Mouse (Mus musculus) forebrain, embryonic 14.5 days (tissue): Measurements from ENCODE around the gene Cd59a. TPM values are rescaled to one million over a fixed set of nuclear protein-coding genes. Genes with fewer than 3 reads are reported as not detected.
"Not testable (repeated sequence)": the region's sequence is repeated elsewhere in the genome, so short reads cannot be mapped to it uniquely, and the experiment has no call there.

Source experiments
- ATAC-seq: fragments of 200-750 bp; cut with Nextera tagmentation; 2 replicates; pipeline ENCODE4 v1.8.0; 2017; ENCODE audit warnings: mild to moderate bottlenecking, moderate library complexity
- DNase-seq: peaks from one replicate; pipeline ENCODE4 v3.0.0-alpha.2; 2015; ENCODE audit warnings: low spot score
- H3K27ac ChIP-seq: fragments of 300-500 bp; sonication (generic); 2 replicates; pipeline ENCODE4 v1.5.1; 2014; ENCODE audit warnings: low read depth, mild to moderate bottlenecking, control low read depth, low read length, moderate library complexity
- H3K27me3 ChIP-seq: fragments of 300-500 bp; sonication (generic); replicated peaks from 2 replicates; pipeline ENCODE4 v1.6.1; 2014; ENCODE audit warnings: low read length, control low read depth, mixed read lengths; ENCODE audit not compliant: control insufficient read depth, insufficient read depth
- H3K36me3 ChIP-seq: fragments of 300-500 bp; sonication (generic); 2 replicates; pipeline ENCODE4 v1.6.1; 2014; ENCODE audit warnings: low read length, control low read depth; ENCODE audit not compliant: control insufficient read depth, insufficient read depth
- H3K4me1 ChIP-seq: fragments of 300-500 bp; sonication (generic); 2 replicates; pipeline ENCODE4 v1.6.1; 2014; ENCODE audit warnings: antibody characterized with exemption, low read length, control low read depth; ENCODE audit not compliant: control insufficient read depth, insufficient read depth
- H3K4me2 ChIP-seq: fragments of 300-500 bp; sonication (generic); 2 replicates; pipeline ENCODE4 v1.6.1; 2014; ENCODE audit warnings: mild to moderate bottlenecking, control low read depth, low read length
- H3K4me3 ChIP-seq: fragments of 300-500 bp; sonication (generic); 2 replicates; pipeline ENCODE4 v1.5.1; 2014; ENCODE audit warnings: low read depth, low read length, control low read depth
- H3K9ac ChIP-seq: fragments of 300-500 bp; sonication (generic); 2 replicates; pipeline ENCODE4 v1.6.1; 2014; ENCODE audit warnings: mild to moderate bottlenecking, low read length, control low read depth, moderate library complexity
- H3K9me3 ChIP-seq: fragments of 300-500 bp; sonication (generic); replicated peaks from 2 replicates; pipeline ENCODE4 v1.6.1; 2016; ENCODE audit warnings: low read length, control low read depth, mixed read lengths; ENCODE audit not compliant: control insufficient read depth
- WGBS: fragments of 180-500 bp; shearing (Covaris S2); extraction: QIAGEN DNeasy Blood & Tissue Kit; methylation state at CpG from one replicate; pipeline ENCODE4 v1.1.7; 2014; 5-methylcytosine and 5-hydroxymethylcytosine counted together
- polyA plus RNA-seq: library from polyadenylated mRNA; unstranded; fragments of >200 nt; fragmentation: Nextera tagmentation; extraction: Ambion mirVana; gene quantifications from 2 replicates; pipeline ENCODE4 v1.2.1, GENCODE M21; 2014

Cd59a gene
- polyA plus RNA-seq, 1 experiment from 2014 or later: 5.7 TPM

- H3K9ac ChIP-seq: peak within 1 kb of the TSS; percentile 43; the same call in 1 of the 2 replicates
- H3K4me3 ChIP-seq: peak within 1 kb of the TSS; percentile 26
- H3K27ac ChIP-seq: no peak within 1 kb of the TSS
- WGBS: 7% methylated on average over 13 of the region's 13 CpGs
- no peaks in the 10 kb centered on the region for H3K9me3 ChIP-seq
- DNase-seq (peak; percentile 56), ATAC-seq (peak; percentile 80)
- H3K27me3 ChIP-seq: no peaks in the 10 kb centered on the region
- H3K4me1 ChIP-seq: no peaks in the 10 kb centered on the region
- no peaks in the 10 kb centered on the region for H3K36me3 ChIP-seq
- H3K4me2 ChIP-seq: peak within 1 kb of the TSS; percentile 53
Observed at GRCm38 (mm10) chr2:104069704-104070185, 25.9 kb upstream of the Cd59a start, which contains the start of gene Cd59b. Gene Cd59b (plus strand): TSS chr2:104069849.

GRCm38 (mm10) chr2:104078285-104078684, 17.3 kb upstream of the Cd59a start:
- H3K9ac ChIP-seq, ATAC-seq, H3K4me1 ChIP-seq, H3K27me3 ChIP-seq, H3K9me3 ChIP-seq, H3K27ac ChIP-seq, H3K4me3 ChIP-seq, H3K36me3 ChIP-seq, H3K4me2 ChIP-seq, DNase-seq: not testable (repeated sequence)
- 81% methylated on average over 5 of the region's 5 CpGs for WGBS

- H3K4me3 ChIP-seq, H3K36me3 ChIP-seq, H3K4me2 ChIP-seq, H3K27ac ChIP-seq, H3K4me1 ChIP-seq, H3K9ac ChIP-seq, DNase-seq, ATAC-seq, H3K27me3 ChIP-seq, H3K9me3 ChIP-seq: not testable (repeated sequence)
- no CpG with 5 or more reads among the region's 1 CpGs for WGBS
Observed at GRCm38 (mm10) chr2:104081436-104082050, 14.1 kb upstream of the Cd59a start.

GRCm38 (mm10) chr2:104082474-104082873, 13.1 kb upstream of the Cd59a start:
- no peak overlapping the region for H3K27ac ChIP-seq
- H3K4me3 ChIP-seq: no peak overlapping the region
- H3K9ac ChIP-seq: no peak overlapping the region
- DNase-seq: no peak
- no peak overlapping the region for H3K4me2 ChIP-seq
- H3K4me1 ChIP-seq: no peaks in the 10 kb centered on the region
- H3K9me3 ChIP-seq: no peaks in the 10 kb centered on the region
- no peaks in the 10 kb centered on the region for H3K27me3 ChIP-seq
- ATAC-seq: no peak
- H3K36me3 ChIP-seq: no peaks in the 10 kb centered on the region

GRCm38 (mm10) chr2:104084027-104084426, 11.6 kb upstream of the Cd59a start:
- not testable (repeated sequence) for H3K9me3 ChIP-seq, H3K36me3 ChIP-seq, H3K4me2 ChIP-seq, H3K4me3 ChIP-seq, H3K27me3 ChIP-seq, H3K4me1 ChIP-seq, H3K27ac ChIP-seq, H3K9ac ChIP-seq, ATAC-seq, DNase-seq

- 78% methylated on average over 1 of the region's 1 CpGs for WGBS
- not testable (repeated sequence) for H3K4me1 ChIP-seq, ATAC-seq, DNase-seq, H3K27me3 ChIP-seq, H3K36me3 ChIP-seq, H3K27ac ChIP-seq, H3K9ac ChIP-seq, H3K4me2 ChIP-seq, H3K4me3 ChIP-seq, H3K9me3 ChIP-seq
Observed at GRCm38 (mm10) chr2:104087562-104087961, 8.0 kb upstream of the Cd59a start.

GRCm38 (mm10) chr2:104093305-104093704, 2.3 kb upstream of the Cd59a start:
- DNase-seq (no peak), ATAC-seq (no peak)

GRCm38 (mm10) chr2:104096256-104096655, 655 bp downstream of the Cd59a start:
- Histone ChIP-seq H3K27ac (0 out of 2 replicates have a peak overlapping the region, but pooled peaks have one; percentile 9), H3K4me1 (0 out of 2 replicates have a peak, but pooled peaks cover 4% of the 10 kb centered on the region), H3K4me2 (peak overlapping the region; percentile 57), H3K4me3 (peak overlapping the region; percentile 30), H3K36me3 (no peaks in the 10 kb centered on the region), H3K27me3 (no peaks in the 10 kb centered on the region), H3K9ac (peak overlapping the region; percentile 54), H3K9me3 (no peaks in the 10 kb centered on the region)
- ATAC-seq: no peak
- DNase-seq: no peak
- WGBS: 46% methylated on average over 10 of the region's 10 CpGs

More at GRCm38 (mm10) chr2:104093305-104093704, 2.3 kb upstream of the Cd59a start:
- H3K9ac ChIP-seq: no peak overlapping the region
- no peaks in the 10 kb centered on the region for H3K36me3 ChIP-seq
- 0 out of 2 replicates have a peak, but pooled peaks cover 4% of the 10 kb centered on the region for H3K4me1 ChIP-seq
- no peak overlapping the region for H3K4me2 ChIP-seq
- WGBS: 82% methylated on average over 2 of the region's 2 CpGs
- H3K27me3 ChIP-seq: no peaks in the 10 kb centered on the region
- H3K27ac ChIP-seq: no peak overlapping the region
- no peaks in the 10 kb centered on the region for H3K9me3 ChIP-seq
- no peak overlapping the region for H3K4me3 ChIP-seq

- not testable (repeated sequence) for H3K27me3 ChIP-seq, H3K9me3 ChIP-seq, H3K27ac ChIP-seq, DNase-seq, H3K4me1 ChIP-seq, ATAC-seq, H3K4me3 ChIP-seq, H3K36me3 ChIP-seq, H3K9ac ChIP-seq, H3K4me2 ChIP-seq
- 35% methylated on average over 1 of the region's 1 CpGs for WGBS
Observed at GRCm38 (mm10) chr2:104096796-104097195, 1.2 kb downstream of the Cd59a start.
